Mouse (Mus musculus) urinary bladder, postnatal 25 days (tissue): ENCODE data around the gene Zdhhc20.
A peak's percentile ranks its signal among the peaks of the same experiment; 100 is the strongest.
"Not testable (repeated sequence)": the region's sequence is repeated elsewhere in the genome, so short reads cannot be mapped to it uniquely, and the experiment has no call there.

Source experiments
- DNase-seq: peaks from one replicate; pipeline ENCODE4 v3.0.0; 2022; ENCODE audit warnings: low spot score

Zdhhc20 gene

DNA sequence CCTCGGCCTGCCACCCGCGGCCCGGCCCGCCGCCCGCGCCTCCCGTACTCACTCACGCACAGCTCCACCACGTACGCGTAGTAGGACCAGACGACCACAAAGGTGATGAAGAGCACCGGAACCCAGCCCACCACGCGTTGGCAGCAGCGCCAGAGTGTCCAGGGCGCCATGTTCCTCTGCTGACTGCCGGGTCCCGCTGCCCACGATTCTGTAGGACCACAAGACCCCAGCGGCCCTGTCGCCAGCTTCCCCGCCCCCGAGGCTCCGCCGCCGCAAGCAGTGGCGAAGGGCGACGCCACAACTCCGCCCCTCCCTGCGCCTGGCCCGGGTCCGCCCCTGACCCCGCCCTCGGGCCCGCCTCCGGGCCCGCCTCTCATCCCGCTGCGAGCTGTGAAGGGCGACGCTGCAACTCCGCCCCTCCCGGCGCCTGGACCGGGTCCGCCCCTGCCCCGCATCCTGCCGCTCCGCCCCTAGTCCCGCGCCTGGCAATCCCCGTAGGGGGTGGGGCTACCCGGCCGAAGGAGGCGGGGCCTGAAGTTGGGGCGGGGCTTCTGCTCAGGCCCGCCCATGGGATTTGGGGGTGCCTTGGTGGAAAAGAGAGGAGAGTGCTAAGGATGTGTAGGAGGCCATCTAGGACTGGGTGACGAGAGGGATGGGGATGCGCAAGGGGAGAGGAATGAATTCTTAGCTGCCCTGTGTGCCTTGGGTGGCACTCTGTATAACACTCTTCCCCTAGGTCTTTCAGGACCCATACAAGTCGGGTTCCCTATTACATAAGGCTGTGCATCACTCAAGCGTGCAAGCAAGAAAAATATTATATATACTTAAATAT, at the start of gene Zdhhc20:
TSS of gene Zdhhc20 (minus strand) at position 266 of the 832 bp plus-strand sequence.
- peak; percentile 89 for DNase-seq

DNA sequence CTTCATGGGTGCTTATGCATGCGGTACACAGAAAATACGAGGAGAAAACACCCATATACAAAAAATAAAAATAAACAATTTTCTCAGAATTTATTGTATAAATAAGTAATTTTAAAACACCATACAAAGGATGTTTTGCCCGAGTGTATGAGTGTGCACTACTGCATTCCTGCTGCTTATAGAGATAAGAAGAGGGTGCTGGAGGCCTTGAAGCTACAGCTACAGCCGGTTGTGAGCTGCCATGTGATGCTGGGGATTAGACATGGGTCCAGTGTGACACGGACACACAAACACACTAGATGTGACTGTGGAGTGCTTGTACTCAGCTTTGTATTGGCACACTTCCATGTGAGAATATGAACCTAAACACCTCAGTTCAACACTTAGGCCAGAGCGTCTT, 47.2 kb upstream of the Zdhhc20 start:
- no peak for DNase-seq

DNA sequence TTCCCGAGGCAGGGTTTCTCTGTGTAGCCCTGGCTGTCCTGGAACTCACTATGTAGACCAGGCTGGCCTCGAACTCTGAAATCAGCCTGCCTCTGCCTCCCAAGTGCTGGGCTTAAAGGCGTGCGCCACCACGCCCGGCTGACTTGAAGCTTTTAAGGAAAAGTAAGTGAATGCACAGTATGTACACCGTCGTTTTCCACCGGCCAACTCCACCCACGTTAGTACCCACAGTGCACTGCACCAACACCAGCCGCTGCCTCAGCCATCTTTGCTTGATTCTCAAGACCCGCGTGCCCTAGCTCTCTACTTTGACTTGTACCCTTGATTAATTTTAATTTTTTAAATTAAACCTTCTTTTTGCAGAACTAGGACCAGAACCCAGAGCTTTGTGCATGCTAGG, 44.6 kb upstream of the Zdhhc20 start:
- no peak for DNase-seq

DNA sequence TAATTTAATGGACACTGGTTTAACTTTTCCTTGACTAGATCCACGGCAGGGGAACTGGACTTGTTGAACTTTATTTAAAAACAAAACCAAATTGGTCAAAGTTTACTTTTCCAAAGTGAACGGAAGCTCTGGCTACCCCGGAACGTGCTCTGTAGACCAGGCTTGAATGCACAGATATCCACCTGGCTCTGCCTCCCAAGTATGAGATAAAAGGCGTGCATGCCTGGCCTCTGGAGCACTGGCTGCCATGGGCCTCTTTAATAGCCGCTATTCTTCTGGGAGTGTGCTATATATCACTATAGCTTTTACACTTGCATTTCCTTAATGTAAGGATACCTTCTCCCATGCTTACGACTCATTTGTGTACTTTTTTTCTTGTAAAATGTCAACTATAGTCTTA, 43.5 kb upstream of the Zdhhc20 start:
- DNase-seq: no peak

DNA sequence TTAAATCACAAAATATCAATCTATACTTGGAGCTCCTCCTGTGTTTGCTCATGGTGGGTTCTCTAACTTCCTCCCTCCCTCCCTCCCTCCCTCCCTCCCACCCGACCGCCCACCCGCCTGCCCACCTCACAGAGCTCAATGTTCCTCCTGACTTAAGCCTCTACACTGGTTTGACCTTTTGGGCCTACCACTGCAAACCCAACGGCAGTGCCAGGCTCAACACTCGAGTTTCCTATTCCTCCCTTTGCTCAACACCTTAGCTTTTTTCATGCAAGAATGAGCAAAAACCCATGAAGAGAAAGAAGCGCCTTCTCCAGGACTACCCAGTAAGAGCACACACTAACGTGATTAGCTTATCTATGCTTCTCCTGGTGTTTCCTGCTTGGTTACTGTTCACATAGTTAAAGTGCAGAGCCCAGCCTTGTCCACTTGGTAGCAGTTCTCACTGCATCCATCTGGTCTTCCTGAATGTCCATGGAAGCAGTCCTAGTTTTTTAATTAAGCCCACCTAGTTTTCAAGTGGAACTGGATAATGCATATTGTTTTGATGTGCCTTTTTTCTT, 42.9 kb upstream of the Zdhhc20 start:
- no peak for DNase-seq

DNA sequence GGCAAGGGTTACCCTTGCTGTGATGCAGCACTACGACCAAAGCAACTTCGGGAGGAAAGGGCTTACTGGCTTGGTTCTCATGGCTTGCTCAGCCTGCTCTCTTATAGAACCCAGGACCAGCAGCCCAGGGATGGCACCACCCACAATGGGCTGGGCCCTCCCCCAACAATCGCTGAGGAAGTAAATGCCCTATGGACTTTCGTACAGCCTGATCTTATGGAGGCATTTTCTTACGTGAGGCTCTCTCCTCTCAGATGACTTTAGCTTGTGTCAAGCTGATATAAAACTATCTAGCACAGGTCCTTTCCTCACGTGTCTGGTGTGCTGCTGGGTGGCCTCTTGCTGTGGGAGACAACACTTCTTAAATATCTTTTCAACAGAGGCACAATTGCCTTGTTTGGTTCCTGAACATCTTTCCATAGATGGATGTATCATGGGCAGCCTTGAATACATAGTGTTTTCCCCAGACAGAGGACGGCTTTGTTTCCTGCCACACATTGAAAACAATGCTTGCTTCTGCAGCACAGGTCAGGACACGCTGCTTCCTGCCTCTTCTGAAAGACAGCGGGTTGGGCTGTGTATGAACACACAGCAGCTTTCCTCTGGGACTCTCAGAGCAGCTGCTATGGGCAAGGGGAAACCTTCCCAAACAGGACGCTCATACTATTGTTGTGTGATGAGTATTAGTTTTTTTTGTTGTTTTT, 31.5 kb upstream of the Zdhhc20 start:
- no peak for DNase-seq

DNA sequence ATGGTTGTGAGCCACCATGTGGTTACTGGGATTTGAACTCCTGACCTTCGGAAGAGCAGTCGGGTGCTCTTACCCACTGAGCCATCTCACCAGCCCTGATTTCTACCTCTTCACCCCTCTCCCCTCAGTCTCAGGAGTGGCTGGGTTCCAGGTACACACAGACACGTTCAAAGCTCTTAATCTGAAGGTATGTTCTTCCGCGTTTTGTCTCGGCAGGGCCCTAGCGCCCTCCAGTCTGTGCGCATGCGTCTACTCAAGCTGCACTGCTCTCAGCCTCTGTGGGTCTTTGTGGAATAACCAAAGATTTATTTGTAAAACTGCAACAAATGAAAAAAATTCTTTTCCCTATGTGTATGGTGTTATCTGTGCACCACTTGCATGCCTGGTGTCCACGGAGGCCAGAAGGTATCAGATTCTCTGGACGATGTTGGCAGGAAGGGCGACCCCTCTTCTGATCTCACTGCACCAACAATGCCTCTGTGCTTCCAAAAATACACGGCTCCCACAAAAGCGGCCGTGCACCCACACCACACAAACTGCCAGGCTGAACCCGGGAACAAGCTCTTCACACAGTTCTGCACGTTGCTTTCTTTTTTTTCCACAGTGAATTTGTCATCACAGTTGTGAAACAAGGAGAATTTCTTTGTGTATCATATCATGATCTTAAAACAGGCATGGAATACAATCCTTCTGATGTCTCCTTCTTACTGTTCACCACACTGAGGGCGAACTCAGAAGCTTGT, 30.7 kb upstream of the Zdhhc20 start:
- no peak for DNase-seq

DNA sequence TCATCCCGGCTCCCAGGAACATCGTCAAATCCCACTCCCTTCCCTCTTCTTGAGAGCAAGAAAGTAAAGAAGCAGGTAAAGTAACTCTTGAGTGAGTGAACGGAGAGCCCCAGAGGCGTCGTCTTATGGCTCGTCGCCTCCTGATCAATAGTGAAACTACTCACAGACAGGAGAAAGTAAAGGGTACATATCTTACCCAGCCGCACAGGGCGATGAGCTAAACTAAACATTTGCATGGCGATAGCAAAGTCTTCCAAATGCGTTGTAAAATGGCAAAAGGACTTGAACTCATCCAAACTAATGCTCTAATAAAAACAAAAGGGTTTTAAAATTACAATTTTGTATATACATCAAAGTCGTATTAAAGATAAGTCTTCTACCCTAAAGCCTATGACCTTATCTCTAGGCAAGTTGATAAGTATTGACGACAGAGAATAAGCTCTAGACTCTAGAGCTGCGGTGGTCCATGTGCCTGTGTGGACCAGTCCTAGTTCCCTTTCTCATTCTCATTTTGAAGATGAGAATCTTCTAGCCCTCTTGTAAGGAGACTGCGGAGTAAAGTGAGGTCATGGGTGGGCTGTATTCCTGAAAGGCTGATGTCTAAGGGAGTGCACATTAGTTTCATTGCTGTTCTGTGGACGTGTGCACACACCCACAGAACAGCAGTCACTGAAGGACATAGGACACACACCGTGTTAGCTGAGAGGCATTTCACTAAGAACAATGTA, 29.2 kb upstream of the Zdhhc20 start:
- DNase-seq: no peak

DNA sequence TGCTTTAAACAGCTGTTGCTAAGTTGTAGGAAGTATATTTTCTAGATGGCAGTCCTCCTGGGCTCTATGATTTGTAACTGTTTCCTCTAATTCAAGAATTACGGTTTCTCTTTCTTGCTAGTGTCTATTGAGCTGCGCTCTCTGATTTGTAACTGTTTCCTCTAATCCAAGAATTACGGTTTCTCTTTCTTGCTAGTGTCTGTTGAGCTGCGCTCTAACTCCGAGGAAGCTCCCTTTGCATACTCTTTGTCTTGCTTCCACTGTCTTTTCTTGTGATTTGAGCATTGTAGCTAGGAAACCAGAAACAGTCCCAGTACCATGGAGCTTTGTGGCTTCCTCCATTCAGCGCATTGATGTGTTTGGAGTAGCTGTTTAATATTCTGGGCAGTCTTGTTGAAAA, 25.3 kb upstream of the Zdhhc20 start:
- DNase-seq: no peak

DNA sequence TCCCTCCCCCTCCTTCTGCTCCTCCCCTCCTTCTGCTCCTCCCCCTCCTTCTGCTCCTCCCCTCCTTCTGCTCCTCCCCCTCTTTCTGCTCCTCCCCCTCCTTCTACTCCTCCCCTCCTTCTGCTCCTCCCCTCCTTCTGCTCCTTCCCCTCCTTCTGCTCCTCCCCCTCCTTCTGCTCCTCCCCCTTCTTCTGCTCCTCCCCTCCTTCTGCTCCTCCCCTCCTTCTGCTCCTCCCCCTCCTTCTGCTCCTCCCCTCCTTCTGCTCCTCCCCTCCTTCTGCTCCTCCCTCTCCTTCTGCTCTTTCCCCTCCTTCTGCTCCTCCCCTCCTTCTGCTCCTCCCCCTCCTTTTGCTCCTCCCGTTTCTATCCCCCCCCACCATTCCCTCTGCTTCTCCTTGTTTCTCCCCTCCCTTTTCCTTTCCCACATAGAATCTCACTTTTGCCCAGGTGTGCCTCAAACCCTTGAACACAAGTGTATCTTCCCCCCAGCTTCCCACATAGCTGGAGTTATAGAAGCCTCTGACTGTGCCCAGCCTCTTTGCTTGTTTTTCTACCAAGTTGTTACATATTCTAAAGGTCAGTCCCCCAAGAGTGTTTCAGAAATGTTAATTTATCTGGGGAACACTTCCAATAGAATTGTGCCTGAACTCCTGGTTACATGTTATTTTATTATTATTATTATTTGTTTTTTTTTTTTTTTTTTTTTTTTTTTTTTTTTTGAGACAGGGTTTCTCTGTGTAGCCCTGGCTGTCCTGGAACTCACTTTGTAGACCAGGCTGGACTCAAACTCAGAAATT, 22.3 kb upstream of the Zdhhc20 start:
- not testable (repeated sequence) for DNase-seq

DNA sequence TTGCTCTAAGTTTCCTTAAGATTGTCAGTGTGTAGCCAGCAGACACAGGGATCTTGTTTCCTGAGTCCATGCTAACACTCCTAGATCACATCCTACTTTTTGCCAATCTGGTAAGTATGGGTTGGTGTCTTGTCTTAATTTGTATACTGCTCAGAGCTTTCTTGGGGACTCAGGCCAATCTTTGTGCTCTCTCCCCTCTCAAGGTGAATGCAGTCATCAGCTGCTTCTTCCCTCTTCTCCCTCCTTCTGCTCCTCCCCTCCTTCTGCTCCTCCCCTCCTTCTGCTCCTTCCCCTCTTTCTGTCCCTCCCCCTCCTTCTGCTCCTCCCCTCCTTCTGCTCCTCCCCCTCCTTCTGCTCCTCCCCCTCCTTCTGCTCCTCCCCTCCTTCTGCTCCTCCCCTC, 21.7 kb upstream of the Zdhhc20 start:
- DNase-seq: not testable (repeated sequence)

DNA sequence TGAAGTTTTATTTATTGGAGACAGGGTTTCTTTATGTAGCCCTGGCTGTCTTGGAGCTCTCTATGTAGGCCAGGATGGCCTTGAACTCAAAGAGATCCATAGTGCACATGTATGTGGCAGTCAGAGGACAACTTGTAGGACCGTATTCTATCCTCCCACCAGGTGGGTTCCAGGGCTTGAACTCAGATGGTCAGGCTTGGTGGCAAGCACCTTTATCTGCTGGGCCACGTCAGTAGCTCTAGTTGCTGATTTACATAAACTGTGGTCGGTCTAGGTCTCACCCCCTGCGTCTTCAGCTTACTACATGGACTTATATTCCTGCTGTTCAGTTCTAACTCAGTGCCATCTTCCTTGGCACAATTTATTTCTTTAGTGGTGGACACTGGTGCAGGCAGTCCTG, 21.2 kb upstream of the Zdhhc20 start:
- no peak for DNase-seq

DNA sequence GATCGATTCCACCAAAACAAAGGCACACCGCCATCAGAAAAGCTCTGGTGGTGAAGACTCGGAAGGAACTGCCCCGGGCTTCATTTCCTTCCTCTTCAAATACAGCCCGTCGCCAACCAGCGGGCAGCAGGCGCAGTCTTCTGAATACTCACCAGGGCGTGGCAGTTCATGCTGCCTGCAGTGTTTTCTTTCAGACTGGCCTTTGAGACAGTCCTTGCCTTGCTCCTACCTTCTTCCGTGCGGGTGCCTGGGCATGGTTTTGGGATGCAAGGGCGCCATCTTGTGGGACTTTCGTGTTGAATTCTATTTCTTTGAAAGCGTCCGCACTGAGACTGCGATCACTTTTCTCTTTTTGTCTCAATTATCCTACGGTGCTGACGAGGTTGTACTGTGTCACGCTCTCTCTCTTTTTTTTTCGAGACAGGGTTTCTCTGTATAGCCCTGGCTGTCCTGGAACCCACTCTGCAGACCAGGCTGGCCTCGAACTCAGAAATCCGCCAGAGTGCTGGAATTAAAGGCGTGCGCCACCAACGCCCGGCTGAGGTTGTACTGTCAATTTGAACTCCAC, 20.5 kb upstream of the Zdhhc20 start:
- DNase-seq: peak; percentile 76

DNA sequence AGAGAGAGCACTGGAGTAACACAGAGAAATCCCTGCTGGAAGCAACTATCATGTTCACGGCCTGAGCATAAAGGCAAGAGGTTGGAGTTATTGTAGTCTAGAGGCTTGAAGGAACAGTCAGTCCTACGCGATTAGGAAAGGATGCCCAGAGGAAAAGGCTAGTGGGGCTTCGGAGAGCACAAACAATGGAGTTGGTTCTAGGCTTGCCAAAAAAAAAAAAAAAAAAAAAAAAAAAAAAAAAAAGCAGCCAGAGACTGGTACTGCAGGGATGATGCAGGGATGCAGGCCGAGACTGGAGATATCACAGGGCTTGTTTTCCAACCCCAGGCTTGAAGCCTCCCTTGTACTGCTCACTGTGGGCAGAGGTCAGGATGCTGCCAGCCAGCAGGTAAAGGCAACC, 19.2 kb upstream of the Zdhhc20 start:
- DNase-seq: no peak

DNA sequence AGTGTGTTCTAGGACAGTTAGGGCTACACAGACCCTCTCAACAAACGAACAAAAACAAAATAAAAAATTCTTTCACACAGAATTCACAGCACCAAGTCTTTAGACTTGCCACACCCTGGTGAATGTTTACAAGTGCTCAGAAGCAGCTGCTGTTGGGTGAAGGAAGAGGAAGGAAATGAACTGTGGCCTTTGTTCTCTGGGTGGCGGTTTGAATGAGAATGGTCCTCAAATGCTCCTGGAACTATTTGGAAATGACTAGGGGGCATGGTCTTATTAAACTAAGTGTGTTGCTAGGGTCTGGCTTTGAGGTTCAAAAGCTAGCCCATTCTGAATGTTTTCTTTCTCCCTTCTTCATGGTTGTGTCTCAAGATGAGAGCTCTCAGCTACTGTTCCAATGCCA, 18.4 kb upstream of the Zdhhc20 start:
- DNase-seq: no peak

DNA sequence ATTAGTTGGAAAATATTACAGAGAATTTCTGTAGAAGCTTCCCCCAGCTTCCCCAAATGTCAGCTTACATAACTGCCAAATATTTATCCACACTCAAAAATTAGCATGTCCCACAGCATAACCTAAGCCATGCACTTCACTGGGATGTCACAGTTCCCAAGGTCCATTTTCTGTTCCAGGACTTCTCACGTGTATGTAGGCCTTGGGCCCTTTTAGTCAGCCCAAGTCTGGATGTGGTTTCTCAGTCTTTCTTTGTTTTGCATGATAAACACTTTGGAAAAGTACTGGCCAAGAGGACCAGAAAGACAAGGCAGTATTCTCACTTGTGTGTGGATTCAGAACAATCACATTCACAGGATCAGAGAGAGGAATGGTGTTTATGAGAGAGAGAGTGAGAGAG, 11.9 kb upstream of the Zdhhc20 start:
- DNase-seq: no peak

DNA sequence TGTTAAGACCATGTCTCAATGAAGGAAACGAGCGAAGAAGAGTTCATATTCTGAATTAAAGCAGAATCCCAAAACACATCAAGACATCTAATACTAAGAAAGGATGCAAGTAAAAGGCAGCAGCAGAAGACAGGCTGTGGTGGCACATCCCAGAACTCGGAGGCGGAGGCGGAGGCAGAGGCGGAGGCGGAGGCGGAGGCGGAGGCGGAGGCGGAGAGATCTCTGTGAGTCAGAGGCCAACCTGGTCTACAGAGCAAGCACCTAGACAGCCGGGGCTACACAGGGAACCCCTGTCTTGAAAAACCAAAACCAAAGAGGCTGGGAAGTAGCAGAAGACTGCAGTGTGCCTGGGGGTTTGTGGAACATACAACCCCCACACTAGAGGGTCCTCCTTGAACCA, 6.8 kb upstream of the Zdhhc20 start:
- no peak for DNase-seq

DNA sequence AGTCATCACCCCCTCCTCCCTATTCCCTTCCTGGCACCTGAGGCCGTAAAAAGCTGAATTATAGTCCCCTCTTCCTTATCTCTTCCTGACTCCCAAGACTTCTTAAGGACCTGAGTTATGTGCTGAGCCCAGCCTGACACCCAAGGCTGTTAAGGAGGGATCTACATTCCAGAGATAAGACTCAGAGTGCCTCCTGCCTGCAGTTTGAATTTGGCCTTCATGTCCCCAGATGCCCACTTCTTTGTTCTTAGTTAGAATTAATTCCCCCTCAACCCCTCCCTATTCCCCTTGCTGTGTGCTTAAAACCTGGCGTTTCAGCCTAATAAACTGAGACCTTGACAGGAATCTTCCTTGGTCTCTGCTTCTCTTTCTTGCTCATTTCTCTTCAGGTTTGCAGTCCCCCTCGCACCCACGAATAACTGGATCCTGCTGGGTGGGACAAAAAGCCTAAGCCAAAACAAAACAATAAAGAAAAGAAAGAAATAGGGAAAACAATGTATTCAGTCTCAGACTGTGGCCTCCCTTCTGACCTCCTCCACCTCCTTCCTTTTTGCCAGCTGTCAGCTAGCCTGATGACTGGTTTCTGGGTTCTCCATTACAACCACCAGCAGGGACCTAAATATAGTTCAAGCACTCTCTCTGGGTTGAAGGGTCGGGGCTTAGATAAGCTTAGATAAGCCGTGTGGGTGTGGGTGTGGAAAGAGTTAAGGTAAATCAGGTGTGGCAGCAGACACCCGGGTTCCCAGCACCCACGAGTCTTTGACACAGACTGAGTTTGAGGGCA, 6.2 kb upstream of the Zdhhc20 start:
- not testable (repeated sequence) for DNase-seq

DNA sequence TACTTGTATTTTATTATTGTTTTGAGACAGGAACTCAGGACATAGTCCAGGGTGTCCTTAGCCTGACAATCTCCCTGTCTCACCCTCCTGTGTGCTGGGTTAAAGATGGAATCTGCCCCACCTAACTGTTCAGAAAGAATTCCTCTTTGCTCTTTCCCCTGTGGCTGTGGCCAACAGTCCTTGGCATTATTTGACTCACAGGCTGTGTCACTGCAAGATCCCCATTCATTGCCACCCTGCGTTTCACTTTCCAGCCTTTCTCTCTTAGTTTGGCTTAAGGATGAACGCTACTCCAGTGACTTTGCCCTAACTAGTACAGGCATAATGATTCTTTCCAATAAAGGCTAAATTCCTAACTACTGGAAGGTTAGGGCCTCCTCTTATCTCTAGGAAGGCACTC, 4.3 kb upstream of the Zdhhc20 start:
- no peak for DNase-seq

DNA sequence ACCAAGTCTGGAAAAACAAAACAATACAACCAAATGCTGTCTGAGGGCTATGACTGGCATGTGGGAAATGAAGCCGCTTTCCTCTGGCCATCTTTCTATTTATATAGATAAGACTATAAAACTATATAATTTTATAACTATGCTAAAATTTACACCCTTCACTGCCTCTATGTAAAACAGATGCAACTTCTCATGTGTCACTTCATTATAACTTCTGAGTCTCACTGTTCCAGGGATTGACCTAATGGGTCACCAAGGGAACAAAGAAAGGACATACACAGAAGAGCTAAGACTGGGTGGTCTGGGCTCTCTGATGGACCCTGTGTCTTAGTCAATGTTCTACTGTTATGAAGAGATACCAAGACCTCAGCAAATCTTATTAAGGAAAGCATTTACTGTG, 2.9 kb upstream of the Zdhhc20 start:
- no peak for DNase-seq
